Mouse (Mus musculus) ZHBTc4 (cell line): Measurements from ENCODE around the gene Gm38393.

ENCODE experiments used
- DNase-seq: peaks from one replicate; pipeline ENCODE4 v3.0.0-alpha.2; 2011; ENCODE audit warnings: low read depth, low spot score

The Gm38393 gene

GRCm38 (mm10) chr7:60004606-60005330, at the start of gene Gm38393, which contains the start of gene Snurf:
Gene Gm38393 (minus strand): TSS chr7:60005064.
Gene Snurf (minus strand): TSS chr7:60005049.
- DNase-seq = peak; percentile 78

- DNase-seq = no peak
Measured at GRCm38 (mm10) chr7:60047481-60048201, 42.8 kb upstream of the Gm38393 start.

- DNase-seq = no peak
Measured at GRCm38 (mm10) chr7:60013186-60013585, 8.3 kb upstream of the Gm38393 start.

DNA sequence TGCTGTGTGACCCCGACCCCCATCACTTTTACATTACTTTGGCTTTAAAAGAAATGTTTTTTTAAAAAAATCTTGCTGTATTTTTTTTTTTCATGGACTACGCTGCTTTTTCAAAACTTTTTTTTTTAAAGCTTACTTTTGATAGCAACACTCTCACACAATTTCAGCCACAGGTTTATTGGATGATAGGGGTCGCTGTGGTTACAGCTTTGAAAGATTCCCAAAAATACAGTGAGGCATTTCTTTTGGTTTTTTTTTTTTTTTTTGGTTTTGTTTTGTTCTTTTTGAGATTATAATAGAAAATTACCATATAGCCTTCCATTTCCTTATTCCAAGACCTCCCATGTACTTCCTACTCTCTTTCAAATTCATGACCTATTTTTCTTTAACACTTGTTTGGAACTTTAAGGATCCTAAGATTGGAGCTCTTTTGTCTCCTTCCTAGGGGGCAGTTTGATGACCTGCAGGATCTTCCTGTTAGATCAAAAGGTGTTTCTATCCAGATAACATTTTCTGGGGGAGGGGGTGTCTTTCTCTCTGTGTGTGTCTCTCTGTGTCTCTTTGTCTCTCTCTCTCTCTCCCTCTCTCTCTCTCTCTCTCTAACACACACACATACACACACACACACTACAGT, 3.0 kb upstream of the Gm38393 start:
- DNase-seq = peak; percentile 26

- peak; percentile 56 for DNase-seq
Measured at GRCm38 (mm10) chr7:60006262-60006661, 1.4 kb upstream of the Gm38393 start.

- peak; percentile 84 for DNase-seq
Measured at GRCm38 (mm10) chr7:60003921-60004605, 801 bp downstream of the Gm38393 start.

GRCm38 (mm10) chr7:60003006-60003865, 1.6 kb downstream of the Gm38393 start:
- peak; percentile 91 for DNase-seq

GRCm38 (mm10) chr7:59978646-59979045, 26.2 kb downstream of the Gm38393 start:
- no peak for DNase-seq
